Mouse (Mus musculus) gastrocnemius, postnatal 25 days (tissue): Measurements from ENCODE around the gene Nmnat2. TPM values are rescaled to one million over a fixed set of nuclear protein-coding genes. Genes with fewer than 3 reads are reported as not detected.
A peak's percentile ranks its signal among the peaks of the same experiment; 100 is the strongest.

Experiments used
- DNase-seq: peaks from one replicate; pipeline ENCODE4 v3.0.0; 2022
- total RNA-seq, 2 experiments: library from RNA; stranded (reverse); gene quantifications; 1 replicate in 1 of 2; 2 replicates in 1 of 2; pipeline ENCODE4 v1.2.3; 2021

Nmnat2 gene
- total RNA-seq, 2 experiments from 2014 or later: 0.38 to 0.72 TPM

DNA sequence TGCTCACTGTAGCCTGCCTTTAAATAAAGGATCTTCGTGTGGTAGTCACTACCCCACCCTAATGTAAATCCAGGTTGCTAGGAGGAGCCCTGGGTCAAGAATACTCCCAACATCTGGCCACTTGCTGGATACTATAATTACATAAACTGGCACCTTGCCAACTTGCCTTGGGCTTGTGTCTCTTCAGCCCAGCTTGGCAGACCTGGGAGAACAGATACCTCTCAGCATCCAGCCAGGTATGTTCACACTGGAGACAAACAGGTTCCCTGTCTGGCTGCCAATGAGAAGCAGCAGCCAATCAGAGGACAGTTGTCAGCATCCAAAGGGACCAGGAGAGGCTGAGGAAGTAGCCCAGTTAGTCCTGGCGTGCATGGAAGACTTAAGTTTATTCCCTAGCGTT is 64.8 kb downstream of the Nmnat2 start:
- no peak for DNase-seq

- DNase-seq: no peak
Observed at GRCm38 (mm10) chr1:153021034-153021638, 66.3 kb downstream of the Nmnat2 start.

GRCm38 (mm10) chr1:153023018-153023417 is 68.2 kb downstream of the Nmnat2 start:
- DNase-seq: no peak

GRCm38 (mm10) chr1:153023875-153024274 is 69.1 kb downstream of the Nmnat2 start:
- no peak for DNase-seq

DNA sequence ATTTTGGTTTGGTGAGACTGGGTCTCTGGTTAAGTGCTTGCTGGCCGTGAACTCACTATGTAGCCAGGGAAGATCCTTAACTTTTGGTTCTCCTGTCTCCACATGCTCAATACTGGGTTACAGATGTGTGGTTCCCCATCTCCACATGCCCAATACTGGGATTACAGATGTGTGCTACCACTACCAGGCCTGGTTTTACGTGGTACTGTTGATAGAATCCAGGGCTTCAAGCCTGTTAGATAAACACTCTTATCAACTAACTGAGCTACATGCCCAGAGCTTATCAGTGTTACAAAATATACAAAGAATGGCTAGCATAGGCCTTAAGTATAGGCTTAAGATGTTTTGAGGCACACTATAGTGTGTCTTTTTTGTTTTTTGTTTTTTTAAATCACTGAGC is 69.7 kb downstream of the Nmnat2 start:
- no peak for DNase-seq

DNA sequence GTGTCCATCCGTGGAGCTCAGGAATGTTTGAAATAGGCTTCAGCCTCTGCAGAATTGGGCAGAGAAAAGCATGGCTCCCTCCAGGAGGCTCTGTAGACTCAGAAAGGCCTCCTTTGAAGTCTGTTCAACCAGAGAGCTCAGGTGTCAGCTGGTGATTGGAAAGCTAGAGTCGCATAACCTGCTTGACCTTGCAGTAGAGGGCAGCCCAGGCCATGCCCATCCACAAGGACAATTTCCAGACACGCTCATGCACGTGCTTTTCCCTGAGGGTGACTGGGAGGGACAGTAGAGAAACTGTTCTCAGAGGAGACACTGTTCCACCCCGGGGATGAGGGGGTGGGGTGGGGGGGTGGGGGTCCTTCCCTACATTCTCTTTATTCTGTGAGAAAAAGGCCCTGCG is 76.6 kb downstream of the Nmnat2 start:
- DNase-seq: no peak

- DNase-seq: no peak
Observed at GRCm38 (mm10) chr1:153031954-153032353, 77.2 kb downstream of the Nmnat2 start.

DNA sequence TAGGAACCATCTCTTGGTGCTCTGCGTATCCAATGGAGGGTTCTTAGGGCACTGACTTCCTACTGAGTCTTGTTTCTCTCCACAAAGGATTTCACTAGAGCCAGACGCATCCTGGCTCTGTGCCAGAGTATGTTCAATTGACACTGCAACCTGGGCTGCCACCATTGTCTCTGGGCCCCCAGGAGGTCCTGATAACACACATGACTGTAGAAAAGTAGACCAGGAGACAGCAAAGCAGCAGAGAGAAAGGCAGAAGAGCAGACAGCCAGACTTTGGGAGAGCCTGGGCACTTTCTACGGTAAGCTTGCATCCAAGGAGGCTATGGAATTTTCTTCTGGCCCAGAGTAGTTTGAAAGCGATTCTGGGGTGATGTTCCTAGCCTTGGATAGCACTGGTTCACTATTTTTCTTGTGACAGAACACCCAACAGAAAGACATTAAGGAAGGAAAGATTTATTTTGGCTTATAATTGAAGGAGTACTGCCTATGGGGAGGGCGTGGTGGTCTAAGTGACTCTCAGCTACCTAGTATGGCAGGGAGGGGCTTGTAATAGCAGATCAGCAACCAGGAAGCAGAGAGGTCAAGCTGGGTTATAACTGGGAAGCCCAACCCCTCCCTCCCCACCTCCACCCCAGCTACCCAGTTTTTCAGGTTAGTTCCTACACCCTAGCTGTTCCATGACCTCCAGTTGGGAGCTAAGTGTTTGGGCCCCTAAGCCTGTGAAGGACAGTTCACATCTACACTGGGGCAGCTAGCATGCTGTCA is 78.5 kb downstream of the Nmnat2 start:
- DNase-seq: no peak

- DNase-seq: no peak
Observed at GRCm38 (mm10) chr1:153034064-153034463, 79.3 kb downstream of the Nmnat2 start.

DNA sequence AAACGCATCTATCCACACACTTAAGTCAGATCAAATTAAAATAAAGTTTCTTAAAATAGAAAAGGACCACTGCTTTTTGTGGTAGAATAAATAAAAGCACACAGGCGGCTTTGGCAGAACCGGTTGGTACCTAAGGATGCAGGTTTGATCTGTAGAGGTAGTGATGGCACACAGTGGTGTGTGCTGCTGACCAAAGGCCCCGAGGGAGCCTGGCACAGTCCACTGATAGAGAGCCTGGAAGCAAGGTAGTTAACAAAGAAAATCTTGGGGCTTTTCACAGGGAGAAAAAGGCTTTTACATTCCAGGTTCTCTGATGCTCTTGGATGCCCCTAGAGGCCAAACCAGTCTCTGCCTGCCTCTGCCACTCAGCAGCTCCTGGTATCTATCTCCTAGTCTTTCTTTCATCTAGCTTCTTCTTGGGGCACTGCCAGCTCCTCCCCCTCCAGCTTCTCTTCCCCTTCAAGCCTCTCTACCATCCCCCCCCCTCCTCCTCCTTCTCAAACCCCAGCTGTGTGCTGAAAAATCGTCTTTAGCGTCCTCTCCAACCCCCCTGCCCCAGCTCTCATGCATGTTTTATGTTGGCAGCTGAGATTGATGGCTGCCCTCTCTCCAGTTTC is 80.6 kb downstream of the Nmnat2 start:
- no peak for DNase-seq

GRCm38 (mm10) chr1:153037353-153038345 is 82.9 kb downstream of the Nmnat2 start:
- no peak for DNase-seq

- no peak for DNase-seq
Observed at GRCm38 (mm10) chr1:153040091-153040490, 85.3 kb downstream of the Nmnat2 start.

- no peak for DNase-seq
Observed at GRCm38 (mm10) chr1:153041046-153041445, 86.3 kb downstream of the Nmnat2 start.

- DNase-seq: no peak
Observed at GRCm38 (mm10) chr1:153042318-153042717, 87.5 kb downstream of the Nmnat2 start.

GRCm38 (mm10) chr1:153043332-153043731 is 88.5 kb downstream of the Nmnat2 start:
- no peak for DNase-seq

DNA sequence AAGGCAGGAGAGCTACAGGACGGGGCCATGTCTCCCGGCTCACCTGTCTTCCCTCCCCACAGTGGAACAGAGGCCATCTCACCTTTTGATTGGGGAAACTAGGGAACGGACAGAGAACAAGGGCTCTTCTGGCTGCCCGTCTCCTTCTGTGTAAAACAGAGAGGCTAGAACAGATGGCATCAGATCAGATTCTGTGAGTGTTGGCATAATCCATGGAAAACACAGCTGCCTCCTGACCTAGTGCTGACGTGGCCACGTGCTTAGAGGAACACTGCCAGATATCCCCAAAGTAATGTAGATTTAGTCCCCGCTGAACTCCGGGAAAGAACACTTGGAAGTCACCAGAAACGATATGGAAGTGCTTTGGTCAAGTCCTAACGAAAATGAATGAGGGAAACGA is 90.6 kb downstream of the Nmnat2 start:
- no peak for DNase-seq

DNA sequence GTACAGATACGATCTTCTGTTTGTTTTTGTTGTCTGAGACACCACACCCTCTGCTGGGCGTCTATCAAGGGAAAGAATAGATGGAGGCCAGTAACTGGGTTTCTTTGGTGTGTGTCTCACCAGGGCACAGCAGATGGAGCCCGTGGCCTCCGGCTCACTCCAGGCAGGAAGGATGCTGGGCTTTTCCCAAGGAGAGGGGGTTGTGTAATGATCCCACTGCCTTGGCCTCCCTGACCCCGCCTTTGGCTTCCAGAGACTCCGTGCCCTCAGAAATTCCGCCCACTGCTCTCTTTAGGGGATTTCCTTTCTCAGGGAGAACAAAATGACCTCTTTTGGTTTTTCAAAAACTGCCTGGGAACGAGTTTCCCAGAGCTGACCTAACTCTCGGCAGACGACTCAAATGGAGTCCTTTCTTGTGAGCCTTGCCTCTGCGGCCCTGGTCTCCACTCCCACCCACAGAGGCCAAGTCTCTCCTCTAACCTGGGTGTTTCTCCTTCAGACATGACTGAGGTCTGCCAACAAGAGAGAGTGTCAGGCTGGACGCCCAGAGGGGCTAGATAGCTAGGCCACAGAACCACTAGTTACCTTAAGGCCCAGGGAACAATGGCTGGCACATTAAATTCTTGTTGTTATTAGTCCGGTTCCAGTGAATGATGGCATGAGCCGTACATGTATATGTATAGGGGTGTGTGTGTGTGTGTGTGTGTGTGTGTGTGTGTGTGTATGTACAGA is 93.5 kb downstream of the Nmnat2 start:
- DNase-seq: peak; percentile 83

- no peak for DNase-seq
Observed at GRCm38 (mm10) chr1:153049451-153049850, 94.7 kb downstream of the Nmnat2 start.

DNA sequence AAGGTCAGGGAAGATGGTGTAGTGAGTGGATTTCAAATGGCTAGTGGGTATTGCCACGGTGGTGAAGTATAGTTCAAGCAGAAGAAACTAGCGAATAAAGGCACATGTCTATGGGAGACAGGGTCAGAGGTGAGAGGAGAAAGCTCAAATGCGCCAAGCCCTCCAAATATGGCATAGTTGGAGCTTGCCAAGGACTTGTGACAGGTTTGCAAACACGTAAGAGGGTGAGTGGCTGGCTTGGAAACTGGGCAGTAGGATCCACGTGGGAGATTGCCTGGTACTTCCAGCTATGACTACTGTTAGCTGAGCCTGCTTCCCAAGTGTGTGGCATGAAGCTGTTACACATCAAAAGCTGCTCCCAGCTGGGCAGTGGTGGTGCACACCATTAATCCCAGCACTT is 96.7 kb downstream of the Nmnat2 start:
- no peak for DNase-seq

DNA sequence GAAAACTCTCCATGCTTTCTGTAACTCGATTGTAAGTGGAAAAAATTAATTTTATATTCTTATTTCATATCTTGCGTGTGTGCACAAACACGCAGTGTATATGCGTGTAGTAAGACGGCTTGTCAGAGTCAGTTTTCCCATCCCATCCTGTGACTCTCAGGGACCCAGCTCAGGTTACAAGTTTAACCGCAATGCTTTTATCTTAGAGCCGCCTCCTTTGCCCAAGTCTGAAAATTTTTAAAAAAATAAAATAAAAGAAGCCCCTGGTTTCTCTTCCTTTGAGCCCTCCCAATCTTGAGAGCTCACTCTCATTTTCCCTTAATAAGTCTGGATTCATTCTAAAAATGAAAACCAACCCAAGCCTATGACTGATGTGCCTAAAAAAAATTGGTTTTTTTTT is 98.8 kb downstream of the Nmnat2 start:
- no peak for DNase-seq

DNA sequence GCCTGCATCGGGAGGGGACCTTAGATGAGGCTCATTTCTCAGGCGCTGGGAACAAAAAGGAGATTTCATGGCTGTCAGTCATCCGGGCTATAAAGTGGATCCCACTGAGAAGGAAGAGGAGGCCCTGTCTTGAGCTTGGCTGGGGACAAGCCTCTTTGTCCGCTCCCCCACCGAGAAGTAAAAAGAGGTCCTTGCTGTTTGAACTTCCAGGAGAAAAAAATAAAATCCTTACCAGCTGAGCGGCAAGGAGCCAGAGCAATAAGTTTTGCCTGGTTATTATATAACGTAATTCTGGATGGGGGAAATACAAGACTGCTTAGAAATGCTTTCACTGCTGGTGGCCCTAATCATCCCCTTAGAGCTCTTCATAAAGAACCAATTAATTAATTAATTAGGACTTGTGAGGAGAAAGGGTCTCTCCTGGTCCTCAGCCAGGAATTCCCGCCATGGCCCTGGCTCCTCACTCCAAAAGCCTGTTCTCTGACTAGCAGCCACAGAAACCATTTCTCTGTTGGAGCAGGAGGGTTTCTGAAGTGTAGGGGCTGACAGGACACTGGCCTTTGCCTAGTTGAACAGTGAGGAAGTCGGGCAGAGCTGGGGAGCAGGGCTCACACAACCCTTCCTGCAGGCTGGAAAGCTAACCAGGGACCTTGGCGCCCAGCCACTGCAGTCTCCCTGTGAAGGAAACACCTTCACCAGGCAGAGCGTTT is 99.5 kb downstream of the Nmnat2 start:
- no peak for DNase-seq
